In the genomic region with DNA sequence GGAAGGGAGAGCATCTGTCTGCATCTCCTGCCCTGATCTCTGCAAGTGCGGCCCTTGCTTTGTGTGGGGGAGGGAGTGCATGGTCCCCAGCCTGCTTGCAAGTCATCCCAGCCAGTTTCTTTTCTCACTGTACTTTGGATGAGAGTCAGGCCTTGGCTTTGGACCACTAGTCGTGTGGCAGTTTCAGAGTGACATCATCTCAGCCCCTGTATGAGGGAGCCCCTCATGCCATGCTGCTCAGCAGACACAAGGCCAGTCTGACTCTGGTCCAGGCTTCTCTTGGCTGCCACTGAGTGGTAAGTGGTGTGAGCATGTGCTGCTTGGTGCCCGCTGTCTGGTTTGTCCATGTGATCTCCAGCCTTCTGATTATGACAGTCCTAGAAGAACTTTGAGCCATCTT, we compare ENCODE assay signal across 15 mouse cellular contexts.
DNase-seq lines count a peak whose midpoint lies in the region; ATAC-seq lines count a peak whose summit lies in the region.
"Had no signal": no experiment of that assay in that cellular context is flagged by ENCODE, and none has a peak within 500 bp of the region (broad histone marks: within the 10 kb centered on the region; RNA-seq: fewer than 3 reads in every experiment).

No protein-coding gene starts in this region.

- WGBS in forebrain, embryonic 13.5 days, result 87% methylated on average over 3 of the region's 3 CpGs
- 86% methylated on average over 3 of the region's 3 CpGs for WGBS in forebrain, embryonic 11.5 days

- no peak overlapping the region for H3K9ac ChIP-seq in forebrain, embryonic 13.5 days
- H3K9ac ChIP-seq in forebrain, embryonic 11.5 days (ENCODE audit: low read length), result no peak overlapping the region

- H3K4me2 ChIP-seq in forebrain, embryonic 13.5 days, result no peak overlapping the region
- H3K4me2 ChIP-seq in forebrain, embryonic 11.5 days (ENCODE audit: low read depth, low read length, severe bottlenecking), result no peak overlapping the region
- H3K4me2 ChIP-seq: liver, embryonic 11.5 days had no signal

- H3K4me3 ChIP-seq in forebrain, embryonic 13.5 days, result no peak overlapping the region
- no peak overlapping the region for H3K4me3 ChIP-seq in forebrain, embryonic 11.5 days (ENCODE audit: low read depth, low read length)
- H3K4me3 ChIP-seq: heart, embryonic 10.5 days; myocyte had no signal

- no peak for DNase-seq in forebrain, embryonic 11.5 days (ENCODE audit: low spot score)
- peak; percentile 47 to 55 for DNase-seq in layer of hippocampus, postnatal 10 days (ENCODE audit: low spot score in 2 of 2)
- no peak for DNase-seq in layer of hippocampus, adult 18-20 months (ENCODE audit: low spot score in 2 of 2)
- peak; percentile 14 for DNase-seq in Muller cell, postnatal 12 days (ENCODE audit: inconsistent ontology term)
- peak; percentile 91 to 95 for DNase-seq in cerebellum, postnatal 10 days
- no peak for DNase-seq in thymus, postnatal 14 days
- no peak for DNase-seq in testis, postnatal 10 days (ENCODE audit: low spot score)
- DNase-seq: adrenal gland, postnatal 14 days; gastrocnemius, postnatal 10 days; kidney, adult 8-10 months had no signal

- peaks cover 23% of the 10 kb centered on the region for H3K36me3 ChIP-seq in forebrain, embryonic 13.5 days (ENCODE audit: poor library complexity, severe bottlenecking)
- no peaks in the 10 kb centered on the region for H3K36me3 ChIP-seq in forebrain, embryonic 11.5 days (ENCODE audit: control insufficient read depth, insufficient read depth, low read length)

- no peaks in the 10 kb centered on the region for H3K27me3 ChIP-seq in forebrain, embryonic 13.5 days
- no peaks in the 10 kb centered on the region for H3K27me3 ChIP-seq in forebrain, embryonic 11.5 days (ENCODE audit: control insufficient read depth, insufficient read depth, low read length)

- peaks cover 18% of the 10 kb centered on the region for H3K9me3 ChIP-seq in forebrain, embryonic 13.5 days (replicated peaks)
- peaks cover 10% of the 10 kb centered on the region; the same call in 1 of the 2 replicates for H3K9me3 ChIP-seq in forebrain, embryonic 11.5 days (ENCODE audit: control insufficient read depth, low read length)

- 0 out of 2 replicates have a peak, but pooled peaks have one; percentile 30 for ATAC-seq in forebrain, embryonic 13.5 days
- no peak for ATAC-seq in forebrain, embryonic 11.5 days (replicated peaks; ENCODE audit: low FRiP score)

- no peak overlapping the region for H3K27ac ChIP-seq in forebrain, embryonic 13.5 days
- no peak overlapping the region for H3K27ac ChIP-seq in forebrain, embryonic 11.5 days (ENCODE audit: low read depth, low read length)
- H3K27ac ChIP-seq: heart, embryonic 10.5 days; macrophage had no signal

- H3K4me1 ChIP-seq in forebrain, embryonic 13.5 days, result peaks cover 1% of the 10 kb centered on the region; the same call in 1 of the 2 replicates
- no peaks in the 10 kb centered on the region for H3K4me1 ChIP-seq in forebrain, embryonic 11.5 days (replicated peaks; ENCODE audit: control insufficient read depth, insufficient read depth, low read length)

Comparison
In these comparisons a context has a peak if more than half of its experiments do, and no peak if none do; other contexts are left out.
1. DNase-seq: peak in layer of hippocampus, postnatal 10 days (2 of 2), Muller cell, postnatal 12 days (single experiment) and cerebellum, postnatal 10 days (2 of 2); none in forebrain, embryonic 11.5 days (single experiment), layer of hippocampus, adult 18-20 months (0 of 2), thymus, postnatal 14 days (single experiment) and testis, postnatal 10 days (single experiment).